Mouse (Mus musculus) lung, postnatal 14 days (tissue): ENCODE measurements around the gene Churc1.
"Not testable (repeated sequence)": the region's sequence is repeated elsewhere in the genome, so short reads cannot be mapped to it uniquely, and the experiment has no call there.

Experiments used
- DNase-seq: peaks from one replicate; pipeline ENCODE4 v3.0.0; 2021

Gene Churc1

GRCm38 (mm10) chr12:76765354-76765851 is at the start of gene Churc1, which contains the start of gene Fntb:
TSS of gene Churc1 (plus strand) at chr12:76765538.
TSS of gene Fntb (plus strand) at chr12:76765589.
- DNase-seq: peak; percentile 96

GRCm38 (mm10) chr12:76718384-76718783 is 47.0 kb upstream of the Churc1 start:
- no peak for DNase-seq

- no peak for DNase-seq
Measured at GRCm38 (mm10) chr12:76720572-76720971, 44.8 kb upstream of the Churc1 start.

GRCm38 (mm10) chr12:76722026-76722425 is 43.3 kb upstream of the Churc1 start:
- no peak for DNase-seq

- no peak for DNase-seq
Measured at GRCm38 (mm10) chr12:76727955-76728354, 37.4 kb upstream of the Churc1 start.

- no peak for DNase-seq
Measured at GRCm38 (mm10) chr12:76750866-76751459, 14.4 kb upstream of the Churc1 start.

- DNase-seq: peak; percentile 33
Measured at GRCm38 (mm10) chr12:76752652-76753318, 12.6 kb upstream of the Churc1 start.

GRCm38 (mm10) chr12:76765901-76766630 is 728 bp downstream of the Churc1 start:
- peak; percentile 23 for DNase-seq

GRCm38 (mm10) chr12:76770841-76771500 is 5.6 kb downstream of the Churc1 start:
- DNase-seq: no peak

GRCm38 (mm10) chr12:76771540-76771939 is 6.2 kb downstream of the Churc1 start:
- no peak for DNase-seq

- DNase-seq: no peak
Measured at GRCm38 (mm10) chr12:76774652-76775051, 9.3 kb downstream of the Churc1 start.

GRCm38 (mm10) chr12:76775132-76775531 is 9.8 kb downstream of the Churc1 start:
- no peak for DNase-seq

GRCm38 (mm10) chr12:76776898-76777297 is 11.6 kb downstream of the Churc1 start:
- DNase-seq: no peak

GRCm38 (mm10) chr12:76777845-76778244 is 12.5 kb downstream of the Churc1 start:
- no peak for DNase-seq

GRCm38 (mm10) chr12:76778305-76779083 is 13.2 kb downstream of the Churc1 start:
- DNase-seq: no peak

- DNase-seq: no peak
Measured at GRCm38 (mm10) chr12:76779951-76780350, 14.6 kb downstream of the Churc1 start.

GRCm38 (mm10) chr12:76780639-76781468 is 15.5 kb downstream of the Churc1 start:
- no peak for DNase-seq

GRCm38 (mm10) chr12:76784056-76784619 is 18.8 kb downstream of the Churc1 start:
- no peak for DNase-seq

GRCm38 (mm10) chr12:76790446-76791084 is 25.2 kb downstream of the Churc1 start:
- no peak for DNase-seq

- DNase-seq: not testable (repeated sequence)
Measured at GRCm38 (mm10) chr12:76792540-76792939, 27.2 kb downstream of the Churc1 start.
